Mouse (Mus musculus): ENCODE results near the gene Opn1sw.
"Not testable (repeated sequence)": the region's sequence is repeated elsewhere in the genome, so short reads cannot be mapped to it uniquely, and the experiment has no call there.

Gene Opn1sw

DNA sequence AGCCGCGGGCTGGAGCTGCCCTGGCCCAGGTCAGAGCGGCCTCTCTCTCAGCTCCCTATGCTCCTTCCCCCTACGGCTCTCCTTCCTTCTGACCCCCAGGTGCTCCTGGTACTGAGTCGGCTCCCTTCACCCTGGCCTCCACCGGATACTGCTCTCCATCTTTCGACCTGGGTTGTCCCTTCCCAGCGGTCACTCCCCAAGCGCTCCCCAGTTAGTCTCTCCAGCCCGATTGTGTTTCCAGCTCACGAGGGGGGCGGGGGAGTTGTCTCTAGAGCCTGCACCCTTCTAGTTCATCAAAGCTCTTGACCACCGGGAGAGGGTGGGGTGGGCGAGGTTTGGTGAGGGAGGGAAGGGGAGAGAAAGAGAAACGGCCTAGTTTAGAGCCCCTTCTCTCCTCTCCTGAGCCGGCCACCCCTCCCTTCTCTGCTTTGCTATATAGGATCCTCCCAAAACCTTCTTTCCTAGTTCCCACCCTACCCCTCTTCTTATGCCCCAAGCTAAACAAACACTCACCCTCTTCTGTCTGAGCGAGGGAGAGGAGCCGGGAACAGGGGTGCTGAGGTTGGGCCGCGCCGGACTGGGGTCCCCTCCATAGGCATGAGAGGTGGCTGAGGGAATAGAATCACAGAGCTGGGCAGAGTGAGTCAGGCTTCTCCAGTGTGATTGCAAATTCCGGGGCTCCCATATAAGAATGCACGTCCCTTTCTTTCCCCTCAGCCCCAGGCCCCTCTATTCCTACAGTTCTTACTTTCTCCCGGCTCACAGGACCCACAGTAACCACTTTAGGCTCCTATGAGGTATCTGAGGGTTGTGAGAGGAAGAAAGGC is 8.7 kb upstream of the Opn1sw start:
- DNase-seq (ENCODE audit: low read depth, low spot score) = no peak

DNA sequence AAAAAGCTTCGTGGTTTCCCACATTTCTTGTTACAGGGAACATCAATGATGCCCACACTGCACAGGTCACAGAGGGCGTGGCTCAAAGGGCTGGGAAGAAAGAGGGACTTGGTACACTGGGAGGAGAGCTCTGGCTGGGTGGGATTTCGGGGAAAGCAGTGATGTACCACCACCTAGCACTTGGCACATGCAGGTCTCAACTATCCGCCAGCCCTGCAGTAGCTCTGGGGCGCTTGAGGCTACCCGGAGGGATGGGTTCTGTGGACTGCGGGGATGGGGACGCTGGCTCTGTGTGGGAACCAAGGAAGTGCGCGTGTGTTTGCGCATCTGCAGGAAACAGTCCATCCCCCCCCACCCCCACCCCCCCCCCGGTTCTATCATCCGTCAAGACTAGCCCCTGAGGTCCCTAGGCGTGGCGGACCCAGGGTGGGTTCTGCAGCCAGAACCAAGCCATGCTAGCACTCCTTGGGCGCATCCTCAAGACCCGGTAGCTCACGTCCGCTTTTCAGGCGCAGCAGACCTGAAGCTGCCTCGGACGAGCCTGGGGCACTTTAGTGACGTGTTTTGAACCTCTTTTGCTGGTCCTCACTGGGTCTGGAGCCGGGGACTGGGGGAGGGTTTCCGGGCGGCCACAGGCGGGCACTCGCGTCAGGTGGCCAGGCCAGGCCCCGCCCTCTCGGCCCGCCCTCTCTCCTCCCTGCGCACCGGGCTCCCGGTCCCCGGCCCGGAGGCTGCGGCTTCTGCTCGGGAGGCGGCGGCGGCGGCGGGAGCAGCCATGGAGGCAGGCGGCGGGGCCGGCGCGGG is 7.8 kb upstream of the Opn1sw start, which contains the start of gene Ccdc136:
Gene Ccdc136, plus strand, starts transcription at position 400 of the 804 bp plus-strand sequence.
- DNase-seq (ENCODE audit: low read depth, low spot score) = peak; percentile 56

DNA sequence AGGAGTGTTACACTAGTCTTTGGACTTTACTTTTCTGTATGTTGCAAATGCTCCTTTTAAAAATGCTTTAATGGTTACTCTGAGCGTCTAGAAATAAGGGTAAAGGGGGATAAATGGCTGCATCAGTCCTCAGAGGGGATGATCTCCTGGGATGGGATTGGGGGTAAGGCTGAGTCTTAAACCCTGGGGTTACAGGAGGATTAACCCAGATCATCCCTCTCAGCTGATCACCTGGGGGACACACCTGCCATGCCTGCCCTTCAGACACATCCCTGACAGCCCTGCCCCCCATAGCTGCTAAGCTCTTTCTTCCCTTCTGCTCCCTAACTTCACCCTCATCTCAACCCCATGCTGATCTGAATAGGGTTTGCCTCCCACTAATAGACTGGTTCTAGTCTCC is 6.0 kb upstream of the Opn1sw start:
- DNase-seq (ENCODE audit: low read depth, low spot score) = no peak

DNA sequence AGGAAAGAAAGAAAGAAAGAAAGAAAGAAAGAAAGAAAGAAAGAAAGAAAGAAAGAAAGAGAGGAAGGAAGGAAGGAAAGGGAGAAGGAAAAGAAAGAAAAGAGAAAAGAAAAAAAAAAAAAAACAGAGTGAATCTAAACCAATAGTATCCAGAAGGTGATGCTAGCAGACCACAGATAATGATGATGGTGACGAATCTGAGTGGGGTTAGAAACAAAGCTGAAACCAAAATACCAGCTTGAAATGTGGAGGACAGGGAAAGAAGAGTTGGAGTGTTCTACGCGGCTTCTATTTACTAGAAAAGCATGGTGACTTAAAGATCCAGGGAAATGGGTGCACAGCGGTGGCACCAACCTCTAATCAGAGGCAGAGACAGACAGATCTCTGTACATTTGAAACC is 3.5 kb upstream of the Opn1sw start:
- no peak for DNase-seq (ENCODE audit: low read depth, low spot score)

DNA sequence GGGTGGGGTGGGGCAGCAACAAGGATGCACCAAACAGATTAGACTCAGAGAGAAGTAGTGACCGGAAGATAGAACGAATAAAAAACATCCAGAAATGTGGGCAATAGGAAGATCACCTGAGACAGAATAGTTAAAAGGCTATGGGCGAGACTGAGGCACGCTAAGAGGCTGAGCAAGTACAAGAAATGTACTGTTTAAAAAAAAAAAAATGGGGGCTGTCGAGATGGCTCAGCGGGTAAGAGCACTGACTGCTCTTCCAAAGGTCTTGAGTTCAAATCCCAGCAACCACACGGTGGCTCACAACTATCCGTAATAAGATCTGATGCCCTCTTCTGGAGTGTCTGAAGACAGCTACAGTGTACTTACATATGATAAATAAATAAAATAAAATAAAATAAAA is 3.0 kb upstream of the Opn1sw start:
- not testable (repeated sequence) for DNase-seq (ENCODE audit: low read depth, low spot score)

DNA sequence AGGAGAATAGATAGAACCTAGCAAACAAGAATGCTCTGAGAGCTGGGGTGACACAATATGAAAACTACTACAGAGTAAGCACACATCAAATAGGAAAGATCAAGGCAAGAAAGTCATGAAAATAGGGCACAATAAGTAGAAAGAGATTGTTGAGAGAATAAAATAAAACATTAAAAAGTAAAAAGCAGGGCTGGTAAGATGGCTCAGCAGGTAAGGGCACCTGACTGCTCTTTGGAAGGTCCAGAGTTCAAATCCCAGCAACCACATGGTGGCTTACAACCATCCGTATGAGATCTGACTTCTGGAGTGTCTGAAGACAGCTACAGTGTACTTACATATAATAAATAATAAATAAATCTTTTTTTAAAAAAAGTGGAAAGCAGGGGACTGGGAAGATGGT is 2.2 kb upstream of the Opn1sw start:
- DNase-seq (ENCODE audit: low read depth, low spot score) = not testable (repeated sequence)

DNA sequence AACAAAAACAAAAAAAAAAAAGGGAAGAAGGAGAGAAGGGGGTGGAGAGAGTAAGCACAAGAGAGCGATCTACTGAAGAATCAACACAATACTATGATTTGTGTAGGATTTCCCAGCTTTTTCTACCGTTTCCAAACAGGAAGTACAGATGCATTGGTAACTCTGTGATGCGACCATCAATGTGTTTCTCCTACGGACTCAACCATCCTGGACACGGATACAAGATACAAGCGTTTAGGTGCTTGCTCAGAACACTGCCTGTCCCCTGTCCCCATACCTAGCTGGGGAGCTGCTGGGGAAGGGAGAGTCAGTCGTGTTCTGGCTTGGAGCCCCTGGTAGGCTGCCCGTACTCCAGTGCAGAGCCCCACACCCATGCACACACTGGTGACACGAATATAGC is 1.2 kb upstream of the Opn1sw start:
- no peak for DNase-seq (ENCODE audit: low read depth, low spot score)

DNA sequence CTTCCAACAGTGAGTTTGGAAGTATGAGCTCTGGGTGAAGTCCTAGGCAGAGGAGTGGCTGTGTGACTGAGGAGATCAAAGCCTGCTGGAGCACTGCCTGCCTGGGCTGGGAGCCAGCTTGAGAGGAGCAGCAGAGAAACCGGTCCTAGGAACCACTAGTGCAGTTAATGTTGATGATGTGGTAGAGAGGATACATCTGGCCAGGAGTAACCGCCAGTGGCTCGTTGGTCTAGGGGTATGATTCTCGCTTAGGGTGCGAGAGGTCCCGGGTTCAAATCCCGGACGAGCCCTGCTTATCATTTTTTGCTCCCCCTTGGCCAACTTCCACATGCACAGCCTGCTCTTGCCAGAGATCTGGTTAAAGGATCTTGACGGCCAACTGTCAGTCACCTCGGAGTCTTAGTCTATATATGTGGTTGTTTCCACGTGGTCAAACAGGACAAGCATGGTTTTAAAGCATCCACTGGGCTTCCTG is 375 bp upstream of the Opn1sw start:
- DNase-seq (ENCODE audit: low read depth, low spot score) = no peak

DNA sequence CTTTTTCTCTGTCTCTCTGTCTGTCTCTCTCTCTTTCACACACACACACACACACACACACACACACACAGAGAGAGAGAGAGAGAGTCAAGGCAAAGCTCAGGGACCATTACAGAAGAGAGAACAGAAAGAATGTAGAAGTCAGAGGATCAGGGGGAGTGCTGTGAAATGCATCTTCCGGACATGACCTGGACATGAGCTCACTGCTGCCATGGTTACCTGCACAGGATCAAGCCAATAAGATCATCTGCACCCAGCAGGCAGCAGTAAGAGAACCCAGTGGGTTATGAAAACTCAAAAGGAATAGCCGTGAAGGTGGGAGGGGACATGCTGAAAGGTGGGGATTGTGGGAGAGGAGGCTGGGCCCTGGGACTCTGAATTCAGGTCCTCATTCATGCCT is 5.8 kb downstream of the Opn1sw start:
- no peak for DNase-seq (ENCODE audit: low read depth, low spot score)

DNA sequence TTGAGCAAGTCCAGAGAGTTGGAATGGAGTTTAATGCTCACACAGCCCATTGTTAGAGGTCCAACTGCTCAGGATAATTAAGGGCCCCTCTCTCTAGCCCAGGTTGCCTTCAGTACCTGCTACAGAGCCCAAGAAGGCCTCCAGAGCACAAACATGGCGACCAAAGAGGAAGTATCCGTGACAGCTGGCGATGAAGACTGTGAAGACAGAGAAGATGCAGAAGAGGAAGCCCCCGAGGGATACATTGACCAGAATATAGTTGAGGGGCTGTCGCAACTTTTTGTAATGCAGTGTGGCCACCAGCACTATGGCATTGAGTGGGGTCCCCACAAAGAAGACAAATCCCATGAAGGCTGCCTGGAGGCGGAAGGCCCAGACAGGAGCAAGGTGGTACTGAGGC is 8.3 kb downstream of the Opn1sw start:
- no peak for DNase-seq (ENCODE audit: low read depth, low spot score)

DNA sequence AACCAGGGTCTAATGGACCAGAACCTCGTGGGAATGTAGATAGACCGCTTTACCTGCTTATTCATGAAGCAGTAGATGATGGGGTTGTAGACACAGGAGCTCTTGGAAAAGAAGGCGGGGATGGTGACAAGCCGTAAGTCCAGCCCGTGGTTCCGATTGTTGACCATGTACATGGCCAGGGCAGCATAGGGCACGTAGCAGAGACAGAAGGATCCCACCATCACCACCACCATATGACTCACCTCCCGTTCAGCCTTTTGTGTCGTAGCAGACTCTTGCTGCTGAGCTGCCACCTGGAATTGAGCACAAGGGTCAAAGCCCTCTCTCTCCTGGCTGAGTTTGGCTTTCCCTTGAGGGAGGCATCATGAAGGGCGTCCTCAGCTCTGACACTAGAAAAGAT is 9.6 kb downstream of the Opn1sw start:
- DNase-seq (ENCODE audit: low read depth, low spot score) = no peak

DNA sequence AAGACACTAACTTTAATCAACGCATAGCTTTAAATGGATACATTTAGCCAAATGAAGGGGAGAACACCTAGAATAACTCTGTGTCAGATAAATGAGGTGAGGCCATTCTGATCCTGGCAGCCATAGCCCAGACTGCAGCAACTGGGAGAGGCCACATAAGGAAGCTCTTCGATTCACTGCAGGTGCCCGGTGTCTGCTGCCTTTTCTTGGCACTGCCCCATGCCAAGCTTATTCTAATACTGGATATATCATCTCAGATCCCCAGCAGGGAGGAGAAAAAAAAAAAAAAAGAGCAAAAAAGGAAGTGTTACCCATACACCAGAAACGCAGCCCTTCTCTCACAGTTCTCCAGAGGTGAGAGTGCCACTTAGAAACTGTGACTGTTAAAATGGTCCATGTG is 10.9 kb downstream of the Opn1sw start:
- DNase-seq (ENCODE audit: low read depth, low spot score) = no peak

DNA sequence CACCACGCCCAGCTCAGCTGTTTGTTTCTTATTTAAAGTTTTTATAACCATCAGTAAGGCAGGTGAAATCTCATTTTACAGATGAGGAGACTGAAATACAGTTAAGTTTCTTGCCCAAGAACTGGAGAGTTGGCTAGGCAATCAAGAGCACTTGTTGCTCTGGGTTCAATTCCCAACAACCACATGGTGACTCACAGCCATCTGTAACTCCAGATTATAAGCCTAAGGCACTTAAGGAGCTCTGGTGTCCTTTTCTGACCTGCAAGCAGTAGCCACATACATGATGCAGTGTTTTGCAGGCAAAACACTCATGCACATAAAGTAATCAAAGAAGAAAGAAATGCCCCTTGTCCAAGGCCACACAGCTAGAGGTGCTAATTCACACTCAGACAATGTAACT is 23.0 kb downstream of the Opn1sw start:
- no peak for DNase-seq (ENCODE audit: low read depth, low spot score)

DNA sequence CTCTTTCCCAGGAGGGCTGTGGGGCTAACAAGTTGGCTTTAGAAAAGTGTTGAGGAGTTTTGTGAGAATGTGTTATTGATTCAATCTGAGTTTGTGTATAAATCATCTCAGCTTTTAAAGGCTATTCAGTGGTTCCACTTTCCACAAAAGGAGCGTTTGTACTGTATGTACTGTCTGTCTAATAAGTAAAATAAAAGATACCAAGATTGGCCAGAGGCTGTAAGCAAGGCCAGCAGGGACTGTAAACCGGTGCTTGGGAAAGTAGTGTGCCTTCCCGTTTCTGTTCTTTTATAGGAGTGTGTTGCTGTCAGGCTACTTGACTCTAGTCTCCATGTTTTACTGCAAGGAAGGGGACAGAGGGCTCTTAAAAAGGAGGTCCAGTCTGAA is 25.1 kb downstream of the Opn1sw start:
- no peak for DNase-seq (ENCODE audit: low read depth, low spot score)

DNA sequence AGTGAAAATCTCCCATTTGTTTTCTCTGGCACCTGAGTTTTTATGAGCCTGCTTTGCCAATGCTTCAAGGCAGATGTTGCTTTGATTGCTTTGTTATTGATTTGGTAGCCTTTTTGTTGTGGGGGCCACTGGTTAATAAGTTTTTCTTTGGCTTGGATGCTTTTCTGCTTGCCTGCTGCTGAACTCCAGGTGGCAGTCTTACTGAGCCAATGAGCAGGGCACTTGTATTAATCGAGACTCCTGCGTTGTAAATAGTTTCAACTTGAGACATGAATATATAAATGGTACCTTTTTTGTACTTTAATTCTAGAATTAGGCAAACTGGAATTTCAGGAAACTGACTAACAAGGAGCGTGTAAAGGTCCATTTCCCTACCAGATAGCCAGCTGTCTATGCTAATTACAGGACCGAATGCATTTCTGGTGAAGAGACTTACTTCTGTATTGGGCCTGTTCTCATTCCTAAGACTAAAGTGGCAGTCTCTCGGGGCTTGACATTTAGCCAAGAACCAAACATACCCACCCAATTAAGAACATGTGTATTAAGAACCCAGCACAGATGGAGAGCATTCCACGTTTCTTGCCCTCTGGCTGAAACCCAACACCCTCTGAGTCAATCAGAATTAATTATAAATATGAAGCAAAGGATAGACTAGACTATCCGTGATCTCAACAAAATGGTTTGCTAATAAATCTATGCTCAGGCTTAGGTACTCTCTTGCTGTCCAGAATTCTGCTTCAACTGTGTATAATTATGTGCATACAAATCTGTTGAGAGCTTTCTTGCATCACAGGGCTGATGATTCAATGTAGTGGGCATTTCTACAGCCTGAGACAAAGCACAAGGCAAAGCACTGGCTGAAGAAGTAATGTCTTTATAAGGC is 25.8 kb downstream of the Opn1sw start:
- no peak for DNase-seq (ENCODE audit: low read depth, low spot score)

DNA sequence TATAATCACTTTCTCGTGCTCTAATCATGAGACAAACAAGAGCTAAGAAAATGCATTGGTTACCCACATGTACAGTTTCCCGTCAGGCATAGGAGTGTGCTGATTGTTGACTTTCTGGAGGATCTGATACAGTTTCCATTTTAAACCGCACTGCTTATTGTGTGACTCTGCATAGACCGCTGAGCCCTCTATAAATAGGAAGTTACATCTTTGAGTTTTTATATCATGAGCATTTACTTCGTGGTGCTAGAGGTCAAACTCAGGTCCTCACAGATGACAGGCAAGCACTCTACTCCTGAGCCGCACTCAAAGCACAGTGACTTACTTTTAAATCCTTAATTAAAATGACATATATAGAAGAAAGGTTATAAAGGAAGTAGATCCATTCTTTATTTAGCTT is 28.1 kb downstream of the Opn1sw start:
- no peak for DNase-seq (ENCODE audit: low read depth, low spot score)

DNA sequence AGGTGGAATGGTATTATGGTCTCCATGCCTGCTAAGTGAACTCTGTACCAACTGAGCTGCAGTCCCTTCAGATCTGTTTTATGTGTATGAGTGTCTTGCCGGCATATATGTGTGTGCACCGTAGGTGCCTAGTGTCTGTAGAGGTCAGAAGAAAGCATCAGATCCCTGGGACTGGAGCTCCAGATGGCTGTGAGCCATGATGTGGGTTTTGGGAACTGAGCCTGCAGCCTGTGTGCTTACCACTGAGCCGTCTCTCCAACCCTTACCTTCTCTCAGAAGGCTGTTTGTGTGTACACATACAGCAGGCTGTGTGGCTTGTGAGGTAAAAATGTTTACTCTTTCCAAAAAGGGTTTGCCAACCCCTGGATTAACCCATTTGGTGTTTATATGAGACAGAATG is 28.9 kb downstream of the Opn1sw start:
- DNase-seq (ENCODE audit: low read depth, low spot score) = no peak

DNA sequence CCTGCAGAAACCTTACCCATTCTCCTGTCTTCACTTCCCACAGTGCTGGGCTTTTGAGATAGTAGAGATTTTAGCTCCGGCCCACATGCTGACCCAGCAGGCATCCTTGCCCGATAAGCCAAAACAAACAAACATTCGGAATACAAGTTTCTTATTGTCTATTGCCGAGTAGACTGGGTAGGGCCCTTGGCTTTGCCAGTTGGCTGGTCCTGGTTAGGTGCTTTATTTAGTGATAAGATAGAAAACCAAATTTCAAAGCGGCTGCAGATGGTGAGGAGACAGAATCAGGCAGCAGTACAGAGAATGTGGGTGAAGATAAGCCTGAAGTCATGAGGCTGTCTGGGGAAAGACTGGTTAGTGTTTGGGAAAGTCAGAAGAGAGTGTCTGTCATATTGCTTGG is 35.5 kb downstream of the Opn1sw start:
- no peak for DNase-seq (ENCODE audit: low read depth, low spot score)

DNA sequence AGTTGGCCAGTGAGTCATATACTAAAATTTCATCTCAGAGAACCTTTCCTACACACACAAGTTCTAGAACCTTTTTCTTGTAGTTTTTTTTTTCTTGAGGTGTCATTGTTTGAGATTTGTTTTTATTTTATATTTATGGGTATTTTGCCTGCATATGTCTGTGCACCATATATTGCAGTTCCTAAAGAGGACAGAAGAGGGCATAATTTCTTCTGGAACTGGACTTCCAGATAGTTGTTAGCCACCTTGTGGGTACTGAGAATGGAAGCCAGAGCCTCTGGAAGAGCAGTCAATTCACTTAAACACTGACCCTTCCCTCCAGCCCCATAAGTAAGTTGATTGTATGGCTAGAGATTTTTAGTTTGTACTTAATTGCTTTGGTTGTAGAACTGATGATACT is 36.7 kb downstream of the Opn1sw start:
- DNase-seq (ENCODE audit: low read depth, low spot score) = peak; percentile 38

DNA sequence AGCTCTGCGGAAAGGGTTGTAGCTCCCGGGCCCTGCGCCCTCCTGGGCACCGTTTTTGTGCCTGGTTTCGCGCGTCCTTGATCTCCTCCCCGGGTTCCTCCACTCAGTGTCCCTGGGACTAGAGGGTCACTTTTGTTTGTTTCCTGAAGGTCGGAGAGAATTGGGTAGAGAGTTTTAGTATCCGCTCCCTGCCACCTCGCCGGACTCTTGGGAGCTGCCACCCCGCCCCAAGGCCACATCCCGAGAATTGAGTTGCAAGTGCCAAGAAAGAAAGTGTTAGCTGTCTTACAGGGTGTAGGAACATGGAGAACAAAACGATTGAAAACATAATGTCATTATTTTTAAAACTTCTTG is 39.9 kb downstream of the Opn1sw start:
- DNase-seq (ENCODE audit: low read depth, low spot score) = no peak

DNA sequence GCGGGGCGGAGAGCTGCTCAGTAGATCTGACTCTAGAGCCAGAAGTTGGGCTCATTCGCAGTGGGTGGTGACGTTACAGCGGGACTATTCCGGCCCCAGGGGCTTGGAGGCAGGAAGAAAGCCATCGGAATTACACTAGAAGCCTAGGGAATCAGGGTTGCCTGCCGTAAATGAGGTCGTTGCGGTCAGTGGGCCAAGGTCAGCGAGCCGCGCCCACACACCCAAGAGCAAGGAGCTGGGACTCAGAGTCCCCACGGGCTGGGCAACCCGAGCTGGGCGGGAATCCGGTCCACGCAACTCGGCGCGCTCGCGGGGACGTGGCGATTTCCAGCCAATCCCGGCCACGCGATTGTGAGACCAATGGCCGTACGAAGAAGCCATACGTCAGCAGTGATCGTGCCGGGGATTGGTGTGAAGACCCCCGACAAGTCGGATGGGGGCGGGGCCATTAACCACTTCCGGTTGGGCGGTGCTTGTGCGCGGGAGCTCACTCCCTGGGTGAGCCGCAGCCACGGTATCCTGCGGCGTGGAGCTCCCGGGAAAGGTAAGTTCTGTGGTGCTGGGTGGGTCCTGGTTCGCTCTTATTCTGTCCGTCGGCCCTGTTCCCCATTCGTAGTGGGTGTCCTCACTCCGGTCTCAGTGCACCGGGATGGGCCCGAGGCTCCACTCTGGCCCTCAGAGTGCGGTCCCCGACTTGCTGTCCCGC is 40.5 kb downstream of the Opn1sw start, which contains the start of gene Calu:
Gene Calu, plus strand, starts transcription at position 405 of the 706 bp plus-strand sequence.
- peak; percentile 98 for DNase-seq (ENCODE audit: low read depth, low spot score)
